Mouse (Mus musculus) myocyte (in vitro differentiated cells): ENCODE data around the gene Ttll11. TPM values are rescaled to one million over a fixed set of nuclear protein-coding genes. Genes with fewer than 3 reads are reported as not detected.

Source experiments
- H3K27me3 ChIP-seq: one replicate; pipeline ENCODE4 v1.6.1; 2011; ENCODE audit not compliant: control insufficient read depth, insufficient read depth, insufficient read length
- H3K36me3 ChIP-seq: one replicate; pipeline ENCODE4 v1.6.1; 2011; ENCODE audit not compliant: control insufficient read depth, insufficient read depth
- H3K4me2 ChIP-seq: one replicate; pipeline ENCODE4 v1.6.1; 2011; ENCODE audit warnings: low read depth, control low read depth
- H3K4me3 ChIP-seq: one replicate; pipeline ENCODE4 v1.5.1; 2011; ENCODE audit warnings: mild to moderate bottlenecking, control low read depth, moderate library complexity
- H3K79me2 ChIP-seq: one replicate; pipeline ENCODE4 v1.6.1; 2011; ENCODE audit not compliant: control insufficient read depth, insufficient read depth
- H3ac ChIP-seq: one replicate; pipeline ENCODE4 v1.6.1; 2011; ENCODE audit not compliant: control insufficient read depth, insufficient read length
- CEBPB ChIP-seq: IDR thresholded peaks from 2 replicates; pipeline ENCODE4 v1.6.1; 2011; ENCODE audit warnings: mild to moderate bottlenecking, moderate library complexity; ENCODE audit not compliant: poor library complexity, insufficient read depth, severe bottlenecking
- E2F4 ChIP-seq: IDR thresholded peaks from one replicate; pipeline ENCODE4 v1.6.1; 2011; ENCODE audit warnings: mild to moderate bottlenecking, control low read depth, moderate library complexity; ENCODE audit not compliant: insufficient read depth
- MAX ChIP-seq: IDR thresholded peaks from one replicate; pipeline ENCODE4 v1.6.1; 2011; ENCODE audit warnings: low read depth, mild to moderate bottlenecking, control low read depth
- MYOD1 ChIP-seq, 3 experiments: IDR thresholded peaks; one replicate each; pipeline ENCODE4 v1.6.1; 2011; ENCODE audit warnings: control low read depth in 2 of 3, low read depth in 2 of 3, mild to moderate bottlenecking in 2 of 3, moderate library complexity in 1 of 3; ENCODE audit not compliant: insufficient read length in 2 of 3, control insufficient read depth in 1 of 3
- MYOG ChIP-seq, 3 experiments: IDR thresholded peaks; one replicate each; pipeline ENCODE4 v1.6.1; 2011; ENCODE audit warnings: control low read depth in 2 of 3, low read depth in 2 of 3, mild to moderate bottlenecking in 2 of 3; ENCODE audit not compliant: insufficient read length in 2 of 3, control insufficient read depth in 1 of 3, insufficient read depth in 1 of 3
- POLR2A ChIP-seq: IDR thresholded peaks from one replicate; pipeline ENCODE4 v1.6.1; 2011; ENCODE audit warnings: low read depth, mild to moderate bottlenecking, control low read depth, moderate library complexity; ENCODE audit not compliant: insufficient read length
- POLR2AphosphoS2 ChIP-seq: IDR thresholded peaks from one replicate; pipeline ENCODE4 v1.6.1; 2011; ENCODE audit warnings: low read depth, control low read depth; ENCODE audit not compliant: insufficient read length
- REST ChIP-seq: IDR thresholded peaks from one replicate; pipeline ENCODE4 v1.6.1; 2011; ENCODE audit warnings: mild to moderate bottlenecking, control low read depth, moderate library complexity; ENCODE audit not compliant: insufficient read depth, insufficient read length
- SRF ChIP-seq: IDR thresholded peaks from one replicate; pipeline ENCODE4 v1.6.1; 2011; ENCODE audit warnings: low read depth; ENCODE audit not compliant: control insufficient read depth, insufficient read length
- TCF12 ChIP-seq: IDR thresholded peaks from one replicate; pipeline ENCODE4 v1.6.1; 2011; ENCODE audit warnings: mild to moderate bottlenecking, control low read depth; ENCODE audit not compliant: poor library complexity, insufficient read depth, severe bottlenecking
- TCF3 ChIP-seq: IDR thresholded peaks from one replicate; pipeline ENCODE4 v1.6.1; 2011; ENCODE audit warnings: low read depth, control low read depth; ENCODE audit not compliant: insufficient read length
- USF1 ChIP-seq: IDR thresholded peaks from one replicate; pipeline ENCODE4 v1.6.1; 2011; ENCODE audit warnings: low read depth, mild to moderate bottlenecking, control low read depth, moderate library complexity
- polyA plus RNA-seq: library from polyadenylated mRNA; unstranded; fragments of >200 nt; fragmentation: generic; extraction: Trizol; gene quantifications from one replicate; pipeline ENCODE4 v1.2.1, GENCODE M21; 2012; ENCODE audit warnings: missing spikeins

Gene Ttll11
- polyA plus RNA-seq, 1 experiment, result 9.8 TPM

DNA sequence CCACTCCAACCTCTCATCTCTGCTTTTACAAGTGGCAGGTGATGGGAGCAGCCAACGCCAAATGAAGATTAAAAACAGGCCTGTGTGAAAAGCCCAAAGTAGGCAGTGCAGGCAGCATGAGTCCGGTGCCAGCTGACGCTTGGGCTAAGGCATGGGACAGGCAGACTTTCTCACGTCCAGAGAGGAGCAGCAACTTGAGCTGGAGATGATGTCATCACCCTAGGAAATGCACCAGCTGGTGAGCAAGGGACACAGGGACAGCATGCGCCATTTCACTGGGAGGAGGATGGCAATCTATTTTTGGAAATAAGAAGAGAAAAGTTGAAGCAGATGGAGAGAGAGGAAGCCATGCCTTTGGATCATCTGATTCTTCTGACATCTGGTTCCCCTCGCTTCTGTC, 51.6 kb downstream of the Ttll11 start:
- no peaks in the 10 kb centered on the region for H3K79me2 ChIP-seq
- no peaks in the 10 kb centered on the region for H3K36me3 ChIP-seq
- no peak overlapping the region for H3K4me2 ChIP-seq
- TF ChIP-seq POLR2AphosphoS2 (no peak), MYOD1 (IDR thresholded peaks at IDR 0.05; ENCODE audit: control insufficient read depth in 1 of 3, insufficient read length in 2 of 3, low read depth in 2 of 3) (peak in 2 of 3 experiments; percentile 78 to 85), TCF12 (peak; percentile 45), SRF (peak; percentile 61), USF1 (no peak), MYOG (IDR thresholded peaks at IDR 0.05; ENCODE audit: control insufficient read depth in 1 of 3, insufficient read depth in 1 of 3, insufficient read length in 2 of 3, low read depth in 2 of 3) (peak; percentile 69 to 95 (median 80)), TCF3 (peak; percentile 48), REST (no peak)
- no peak overlapping the region for H3K4me3 ChIP-seq
- no peak overlapping the region for H3ac ChIP-seq
- H3K27me3 ChIP-seq, result no peaks in the 10 kb centered on the region

DNA sequence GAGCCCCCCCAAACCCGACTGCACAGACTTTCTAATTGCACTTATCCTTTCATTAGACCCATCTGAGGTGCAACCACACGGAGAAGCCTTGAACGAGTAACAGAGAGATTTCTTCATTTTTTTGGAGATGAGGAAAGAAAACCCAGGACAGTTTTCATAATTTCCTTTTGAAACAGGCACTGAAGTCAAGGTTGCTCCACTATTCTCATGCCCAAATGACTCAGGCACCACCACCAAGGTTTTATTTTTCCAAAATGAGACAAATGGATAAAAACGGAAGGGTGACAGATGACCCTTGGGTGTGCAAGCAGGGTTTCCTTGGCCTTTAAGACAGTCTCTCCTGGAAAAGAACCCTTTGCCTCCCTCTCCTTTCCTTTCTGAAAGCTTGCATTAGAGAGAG, 54.8 kb downstream of the Ttll11 start:
- H3K4me2 ChIP-seq, result no peak overlapping the region
- H3K79me2 ChIP-seq, result no peaks in the 10 kb centered on the region
- no peaks in the 10 kb centered on the region for H3K27me3 ChIP-seq
- H3ac ChIP-seq, result no peak overlapping the region
- TF ChIP-seq CEBPB (no peak), USF1 (no peak), POLR2AphosphoS2 (no peak), TCF12 (no peak), MYOG (IDR thresholded peaks at IDR 0.05; ENCODE audit: control insufficient read depth in 1 of 3, insufficient read depth in 1 of 3, insufficient read length in 2 of 3, low read depth in 2 of 3) (no peak), MAX (no peak), TCF3 (no peak), E2F4 (no peak), MYOD1 (IDR thresholded peaks at IDR 0.05; ENCODE audit: control insufficient read depth in 1 of 3, insufficient read length in 2 of 3, low read depth in 2 of 3) (no peak), POLR2A (no peak), REST (no peak), SRF (no peak)
- H3K36me3 ChIP-seq, result no peaks in the 10 kb centered on the region
- no peak overlapping the region for H3K4me3 ChIP-seq

DNA sequence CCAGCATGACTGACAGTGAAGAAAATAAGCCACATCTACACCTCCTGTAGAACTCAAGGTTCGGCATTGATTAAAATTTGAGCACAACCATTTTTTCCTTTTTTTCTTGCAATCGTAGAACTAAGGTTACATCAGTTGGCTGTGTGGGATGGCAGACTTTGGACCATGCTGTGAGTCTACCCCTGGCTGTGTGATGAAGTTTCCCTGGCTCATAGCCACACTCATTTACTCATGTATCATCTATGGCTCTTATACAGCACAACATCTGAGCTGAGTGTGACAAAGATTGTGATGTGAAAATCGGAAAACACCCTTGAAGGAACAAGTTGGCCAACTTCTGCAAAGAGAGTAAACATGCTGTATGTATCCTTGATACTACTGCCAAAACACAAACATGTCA, 56.8 kb downstream of the Ttll11 start:
- no peaks in the 10 kb centered on the region for H3K27me3 ChIP-seq
- TF ChIP-seq E2F4, result no peak
- peak; percentile 38; the same call in 1 of the 2 replicates for TF ChIP-seq CEBPB
- no peak for TF ChIP-seq MYOD1 (IDR thresholded peaks at IDR 0.05; ENCODE audit: control insufficient read depth in 1 of 3, insufficient read length in 2 of 3, low read depth in 2 of 3)
- TF ChIP-seq REST, result no peak
- no peak overlapping the region for H3K4me3 ChIP-seq
- H3K4me2 ChIP-seq, result no peak overlapping the region
- no peaks in the 10 kb centered on the region for H3K79me2 ChIP-seq
- H3K36me3 ChIP-seq, result no peaks in the 10 kb centered on the region
- H3ac ChIP-seq, result no peak overlapping the region

GRCm38 (mm10) chr2:35912090-35912489, 67.6 kb downstream of the Ttll11 start:
- Histone ChIP-seq H3K36me3 (no peaks in the 10 kb centered on the region), H3K27me3 (no peaks in the 10 kb centered on the region), H3K4me3 (no peak overlapping the region), H3ac (no peak overlapping the region), H3K79me2 (no peaks in the 10 kb centered on the region), H3K4me2 (no peak overlapping the region)
- TF ChIP-seq POLR2A (no peak), MYOG (IDR thresholded peaks at IDR 0.05; ENCODE audit: control insufficient read depth in 1 of 3, insufficient read depth in 1 of 3, insufficient read length in 2 of 3, low read depth in 2 of 3) (no peak), REST (no peak), MAX (no peak), POLR2AphosphoS2 (no peak), TCF12 (no peak), USF1 (no peak), SRF (no peak), E2F4 (no peak), CEBPB (no peak), TCF3 (no peak), MYOD1 (IDR thresholded peaks at IDR 0.05; ENCODE audit: control insufficient read depth in 1 of 3, insufficient read length in 2 of 3, low read depth in 2 of 3) (no peak)

GRCm38 (mm10) chr2:35911675-35912074, 68.0 kb downstream of the Ttll11 start:
- TF ChIP-seq MAX, result no peak
- Histone ChIP-seq H3K27me3 (no peaks in the 10 kb centered on the region), H3K4me3 (no peak overlapping the region), H3ac (no peak overlapping the region), H3K79me2 (no peaks in the 10 kb centered on the region), H3K36me3 (no peaks in the 10 kb centered on the region), H3K4me2 (no peak overlapping the region)
